Mouse (Mus musculus) lung, embryonic 14.5 days (tissue): ENCODE results near the gene D10Jhu81e. TPM values are rescaled to one million over a fixed set of nuclear protein-coding genes. Genes with fewer than 3 reads are reported as not detected.
"Not testable (repeated sequence)": the region's sequence is repeated elsewhere in the genome, so short reads cannot be mapped to it uniquely, and the experiment has no call there.

Source experiments
- ATAC-seq: fragments of 200-750 bp; cut with Nextera tagmentation; 2 replicates; pipeline ENCODE4 v1.8.0; 2017; ENCODE audit warnings: mild to moderate bottlenecking, moderate TSS enrichment, moderate library complexity; ENCODE audit not compliant: insufficient read depth
- DNase-seq: peaks from one replicate; pipeline ENCODE4 v3.0.0-alpha.2; 2015
- H3K27ac ChIP-seq: fragments of 300-500 bp; sonication (generic); 2 replicates; pipeline ENCODE4 v1.5.1; 2014; ENCODE audit warnings: low read depth, mild to moderate bottlenecking, moderate library complexity
- H3K27me3 ChIP-seq: fragments of 300-500 bp; sonication (generic); 2 replicates; pipeline ENCODE4 v1.6.1; 2014; ENCODE audit warnings: low read length, control low read depth; ENCODE audit not compliant: insufficient read depth
- H3K36me3 ChIP-seq: fragments of 300-500 bp; sonication (generic); 2 replicates; pipeline ENCODE4 v1.6.1; 2014; ENCODE audit warnings: control low read depth; ENCODE audit not compliant: insufficient read depth
- H3K4me1 ChIP-seq: fragments of 300-500 bp; sonication (generic); 2 replicates; pipeline ENCODE4 v1.6.1; 2014; ENCODE audit warnings: antibody characterized with exemption, control low read depth; ENCODE audit not compliant: insufficient read depth
- H3K4me2 ChIP-seq: fragments of 300-500 bp; sonication (generic); 2 replicates; pipeline ENCODE4 v1.6.1; 2014; ENCODE audit warnings: mild to moderate bottlenecking
- H3K4me3 ChIP-seq: fragments of 300-500 bp; sonication (generic); 2 replicates; pipeline ENCODE4 v1.5.1; 2014; ENCODE audit warnings: low read depth, low read length
- H3K9ac ChIP-seq: fragments of 300-500 bp; sonication (generic); 2 replicates; pipeline ENCODE4 v1.6.1; 2014
- H3K9me3 ChIP-seq: fragments of 300-500 bp; sonication (generic); 2 replicates; pipeline ENCODE4 v1.6.1; 2016; ENCODE audit warnings: low read depth, low read length, control low read depth
- CTCF ChIP-seq: IDR thresholded peaks from 2 replicates; pipeline ENCODE4 v1.5.1; 2016; ENCODE audit warnings: antibody characterized with exemption, low read depth
- WGBS: fragments of 180-500 bp; shearing (Covaris S2); extraction: QIAGEN DNeasy Blood & Tissue Kit; methylation state at CpG from one replicate; pipeline ENCODE4 v1.1.7; 2014; 5-methylcytosine and 5-hydroxymethylcytosine counted together
- polyA plus RNA-seq: library from polyadenylated mRNA; unstranded; fragments of >200 nt; fragmentation: Nextera tagmentation; extraction: Ambion mirVana; gene quantifications from 2 replicates; pipeline ENCODE4 v1.2.1, GENCODE M21; 2014

The D10Jhu81e gene
- polyA plus RNA-seq: 16.7 and 19.7 TPM in 2 replicates

GRCm38 (mm10) chr10:78169281-78170042, at the start of gene D10Jhu81e:
D10Jhu81e (minus strand) TSS chr10:78169782.
- no peaks in the 10 kb centered on the region for H3K9me3 ChIP-seq
- ATAC-seq: peak; percentile 96
- WGBS: 1% methylated on average over 50 of the region's 50 CpGs
- peaks cover 73% of the 10 kb centered on the region for H3K36me3 ChIP-seq
- 0 out of 2 replicates have a peak, but pooled peaks have one; percentile 12 for TF ChIP-seq CTCF
- peak within 1 kb of the TSS; percentile 83 for H3K4me2 ChIP-seq
- no peaks in the 10 kb centered on the region for H3K27me3 ChIP-seq
- H3K27ac ChIP-seq: peak within 1 kb of the TSS; percentile 61
- H3K9ac ChIP-seq: peak within 1 kb of the TSS; percentile 77
- H3K4me3 ChIP-seq: peak within 1 kb of the TSS; percentile 86
- peak; percentile 99 for DNase-seq
- H3K4me1 ChIP-seq: peaks cover 6% of the 10 kb centered on the region; the same call in 1 of the 2 replicates

GRCm38 (mm10) chr10:78218576-78218975, 49.0 kb upstream of the D10Jhu81e start:
- H3K36me3 ChIP-seq: peaks cover 69% of the 10 kb centered on the region
- no peak overlapping the region for H3K9ac ChIP-seq
- H3K4me3 ChIP-seq: no peak overlapping the region
- no peak overlapping the region for H3K27ac ChIP-seq
- no peaks in the 10 kb centered on the region for H3K9me3 ChIP-seq
- WGBS: 77% methylated on average over 6 of the region's 6 CpGs
- no peak for ATAC-seq
- H3K4me2 ChIP-seq: no peak overlapping the region
- TF ChIP-seq CTCF: no peak
- no peak for DNase-seq
- H3K27me3 ChIP-seq: no peaks in the 10 kb centered on the region
- no peaks in the 10 kb centered on the region for H3K4me1 ChIP-seq

- 71% methylated on average over 6 of the region's 6 CpGs for WGBS
- DNase-seq (no peak), ATAC-seq (no peak)
- Histone ChIP-seq H3K4me2 (no peak overlapping the region), H3K27me3 (no peaks in the 10 kb centered on the region), H3K27ac (no peak overlapping the region), H3K9ac (no peak overlapping the region), H3K4me1 (no peaks in the 10 kb centered on the region), H3K4me3 (no peak overlapping the region), H3K36me3 (peaks cover 79% of the 10 kb centered on the region), H3K9me3 (no peaks in the 10 kb centered on the region)
- no peak for TF ChIP-seq CTCF
Observed at GRCm38 (mm10) chr10:78216376-78217083, 46.9 kb upstream of the D10Jhu81e start.

- 94% methylated on average over 9 of the region's 9 CpGs for WGBS
- no peak for ATAC-seq
Observed at GRCm38 (mm10) chr10:78214371-78214770, 44.8 kb upstream of the D10Jhu81e start.

GRCm38 (mm10) chr10:78211311-78211710, 41.7 kb upstream of the D10Jhu81e start:
- ATAC-seq: no peak
- no peaks in the 10 kb centered on the region for H3K27me3 ChIP-seq
- no peak overlapping the region for H3K27ac ChIP-seq
- H3K4me1 ChIP-seq: no peaks in the 10 kb centered on the region
- no peak overlapping the region for H3K4me3 ChIP-seq
- 64% methylated on average over 6 of the region's 6 CpGs for WGBS
- no peaks in the 10 kb centered on the region for H3K9me3 ChIP-seq
- no peak overlapping the region for H3K9ac ChIP-seq
- H3K36me3 ChIP-seq: peaks cover 84% of the 10 kb centered on the region
- TF ChIP-seq CTCF: peak; percentile 51
- DNase-seq: peak; percentile 17
- no peak overlapping the region for H3K4me2 ChIP-seq

More at GRCm38 (mm10) chr10:78214371-78214770, 44.8 kb upstream of the D10Jhu81e start:
- no peak overlapping the region for H3K27ac ChIP-seq
- H3K4me3 ChIP-seq: no peak overlapping the region
- H3K9ac ChIP-seq: no peak overlapping the region
- H3K9me3 ChIP-seq: no peaks in the 10 kb centered on the region
- H3K27me3 ChIP-seq: no peaks in the 10 kb centered on the region
- H3K4me2 ChIP-seq: no peak overlapping the region
- H3K4me1 ChIP-seq: no peaks in the 10 kb centered on the region
- peaks cover 81% of the 10 kb centered on the region for H3K36me3 ChIP-seq
- no peak for DNase-seq
- no peak for TF ChIP-seq CTCF

- no peak for DNase-seq
- no peak for ATAC-seq
- Histone ChIP-seq H3K36me3 (peaks cover 83% of the 10 kb centered on the region), H3K9ac (no peak overlapping the region), H3K4me2 (no peak overlapping the region), H3K27me3 (no peaks in the 10 kb centered on the region), H3K4me1 (no peaks in the 10 kb centered on the region), H3K4me3 (no peak overlapping the region), H3K9me3 (no peaks in the 10 kb centered on the region), H3K27ac (no peak overlapping the region)
- TF ChIP-seq CTCF: no peak
- 79% methylated on average over 4 of the region's 4 CpGs for WGBS
Observed at GRCm38 (mm10) chr10:78201182-78201581, 31.6 kb upstream of the D10Jhu81e start.

GRCm38 (mm10) chr10:78192933-78193332, 23.4 kb upstream of the D10Jhu81e start:
- peaks cover 86% of the 10 kb centered on the region for H3K36me3 ChIP-seq
- no peak overlapping the region for H3K27ac ChIP-seq
- no peak for TF ChIP-seq CTCF
- no peak overlapping the region for H3K4me3 ChIP-seq
- H3K4me1 ChIP-seq: no peaks in the 10 kb centered on the region
- no peak for ATAC-seq
- no peaks in the 10 kb centered on the region for H3K27me3 ChIP-seq
- no peaks in the 10 kb centered on the region for H3K9me3 ChIP-seq
- H3K9ac ChIP-seq: no peak overlapping the region
- no peak overlapping the region for H3K4me2 ChIP-seq
- 92% methylated on average over 5 of the region's 5 CpGs for WGBS
- DNase-seq: no peak

- 66% methylated on average over 4 of the region's 4 CpGs for WGBS
- not testable (repeated sequence) for H3K4me3 ChIP-seq, DNase-seq, H3K4me1 ChIP-seq, H3K27ac ChIP-seq, H3K9me3 ChIP-seq, ATAC-seq, H3K9ac ChIP-seq, H3K4me2 ChIP-seq, H3K27me3 ChIP-seq
- peaks cover 64% of the 10 kb centered on the region for H3K36me3 ChIP-seq
Observed at GRCm38 (mm10) chr10:78186076-78186475, 16.5 kb upstream of the D10Jhu81e start.
